ENCODE assay signal across 17 mouse cellular contexts in genomic region chr8:84943699-84944098, GRCm38 (mm10). TPM values are rescaled to one million over a fixed set of nuclear protein-coding genes. Genes with fewer than 3 reads are reported as not detected.
DNase-seq lines count a peak whose midpoint lies in the region; ATAC-seq and TF ChIP-seq lines count a peak whose summit lies in the region.
"Had no signal": no experiment of that assay in that cellular context is flagged by ENCODE, and none has a peak within 500 bp of the region (broad histone marks: within the 10 kb centered on the region; RNA-seq: fewer than 3 reads in every experiment).

No protein-coding gene starts in this region.

- peak overlapping the region; percentile 63 for H3K4me3 ChIP-seq in midbrain, embryonic 14.5 days (replicated peaks; ENCODE audit: low read depth, low read length)
- H3K4me3 ChIP-seq in midbrain, embryonic 10.5 days, result no peak overlapping the region
- H3K4me3 ChIP-seq in hindbrain, postnatal 0 days (ENCODE audit: low read length), result peak overlapping the region; percentile 66; the same call in 1 of the 2 replicates

- no peak for TF ChIP-seq CTCF in hindbrain, postnatal 0 days (IDR thresholded peaks at IDR 0.05; ENCODE audit: low read depth)

- no peak for ATAC-seq in midbrain, embryonic 14.5 days (ENCODE audit: low FRiP score, low TSS enrichment)
- no peak for ATAC-seq in hindbrain, postnatal 0 days
- ATAC-seq: lung, postnatal 0 days had no signal

- H3K9me3 ChIP-seq in midbrain, embryonic 14.5 days (ENCODE audit: control insufficient read depth, low read length), result no peaks in the 10 kb centered on the region
- no peaks in the 10 kb centered on the region for H3K9me3 ChIP-seq in midbrain, embryonic 10.5 days (replicated peaks)
- no peaks in the 10 kb centered on the region for H3K9me3 ChIP-seq in hindbrain, postnatal 0 days (ENCODE audit: low read length)
- H3K9me3 ChIP-seq: heart, embryonic 10.5 days; limb, embryonic 12.5 days had no signal

- no peak overlapping the region for H3K27ac ChIP-seq in midbrain, embryonic 14.5 days (replicated peaks; ENCODE audit: low read depth, low read length)
- H3K27ac ChIP-seq in midbrain, embryonic 10.5 days (replicated peaks), result no peak overlapping the region
- no peak overlapping the region for H3K27ac ChIP-seq in hindbrain, postnatal 0 days
- H3K27ac ChIP-seq: heart, embryonic 10.5 days; limb, embryonic 12.5 days; liver, embryonic 14.5 days; stomach, postnatal 0 days had no signal

- WGBS in midbrain, embryonic 14.5 days, result 14% methylated on average over 4 of the region's 4 CpGs
- 16% methylated on average over 4 of the region's 4 CpGs for WGBS in midbrain, embryonic 10.5 days
- 30% methylated on average over 4 of the region's 4 CpGs for WGBS in hindbrain, postnatal 0 days

- peak; percentile 27 for DNase-seq in embryo, embryonic 11 days
- no peak for DNase-seq in embryo, embryonic 9.5 days (ENCODE audit: extremely low spot score)
- DNase-seq in midbrain, embryonic 14.5 days, result peak; percentile 51
- DNase-seq in midbrain, embryonic 10.5 days (ENCODE audit: low spot score), result no peak
- peak; percentile 58 for DNase-seq in hindbrain, postnatal 0 days (ENCODE audit: low spot score)
- DNase-seq in adrenal gland, postnatal 25 days, result no peak
- DNase-seq in left cerebral cortex, postnatal 36 days (ENCODE audit: low spot score in 2 of 2), result no peak
- DNase-seq: heart, postnatal 10 days had no signal

- H3K27me3 ChIP-seq in midbrain, embryonic 14.5 days (ENCODE audit: control insufficient read depth, insufficient read depth, low read length), result peaks cover 28% of the 10 kb centered on the region
- peaks cover 83% of the 10 kb centered on the region for H3K27me3 ChIP-seq in midbrain, embryonic 10.5 days (ENCODE audit: low read depth, poor library complexity, severe bottlenecking)
- peaks cover 9% of the 10 kb centered on the region; the same call in 1 of the 2 replicates for H3K27me3 ChIP-seq in hindbrain, postnatal 0 days (ENCODE audit: insufficient read depth, low read length)

- peak overlapping the region; percentile 88; the same call in 1 of the 2 replicates for H3K4me2 ChIP-seq in midbrain, embryonic 14.5 days (ENCODE audit: low read length)
- peak overlapping the region; percentile 72; the same call in 1 of the 2 replicates for H3K4me2 ChIP-seq in hindbrain, postnatal 0 days (ENCODE audit: low read depth, low read length)

- intact Hi-C loops in left cerebral cortex, postnatal 36 days (cut with DNase I), result no loop called here

- H3K4me1 ChIP-seq in midbrain, embryonic 14.5 days (ENCODE audit: control insufficient read depth, insufficient read depth, low read length), result peaks cover 30% of the 10 kb centered on the region
- H3K4me1 ChIP-seq in midbrain, embryonic 10.5 days, result peaks cover 32% of the 10 kb centered on the region
- peaks cover 8% of the 10 kb centered on the region; the same call in 1 of the 2 replicates for H3K4me1 ChIP-seq in hindbrain, postnatal 0 days (ENCODE audit: insufficient read depth, low read length)

- no peak overlapping the region for H3K9ac ChIP-seq in midbrain, embryonic 14.5 days (replicated peaks; ENCODE audit: low read length)
- H3K9ac ChIP-seq in hindbrain, postnatal 0 days (replicated peaks; ENCODE audit: low read length), result no peak overlapping the region
- H3K9ac ChIP-seq: limb, embryonic 12.5 days; liver, embryonic 14.5 days had no signal

- H3K36me3 ChIP-seq in midbrain, embryonic 14.5 days (ENCODE audit: control insufficient read depth, insufficient read depth, low read length), result no peaks in the 10 kb centered on the region
- no peaks in the 10 kb centered on the region for H3K36me3 ChIP-seq in midbrain, embryonic 10.5 days
- no peaks in the 10 kb centered on the region for H3K36me3 ChIP-seq in hindbrain, postnatal 0 days (ENCODE audit: insufficient read depth, low read length)
- H3K36me3 ChIP-seq: heart, embryonic 10.5 days; limb, embryonic 12.5 days had no signal

RNA-seq across cellular contexts. Expression of gene Rtbdn, which starts 3.1 kb away (rescaled TPM):
- polyA plus RNA-seq in midbrain, embryonic 14.5 days (2014; fragmentation: Nextera tagmentation; extraction: Ambion mirVana), result 0.99 and 1.4 TPM in 2 replicates
- polyA plus RNA-seq in midbrain, embryonic 10.5 days (2016; fragmentation: Nextera tagmentation; extraction: Ambion mirVana), result 0.62 and 1.2 TPM in 2 replicates
- total RNA-seq in hindbrain, postnatal 0 days (2014; rRNA removed), result 5.8 and 11.6 TPM in 2 replicates
- 3.5 and 4.1 TPM in 2 replicates for polyA plus RNA-seq in hindbrain, postnatal 0 days (2015; fragmentation: Nextera tagmentation; extraction: Ambion mirVana)
- total RNA-seq in adrenal gland, postnatal 25 days (2021), result not detected in 2 replicates
- 1 to 10 TPM in 1 of 2 experiments, under 1 TPM in 1; 0.84 to 1.7 TPM for total RNA-seq in left cerebral cortex, postnatal 36 days (2021)
- total RNA-seq: gastrocnemius, postnatal 4 days; heart, postnatal 10 days; megakaryocyte progenitor cell, adult 5-6 weeks had no signal
- polyA plus RNA-seq: liver, embryonic 14.5 days; lung, postnatal 0 days had no signal

RNA-seq across cellular contexts. Expression of gene Mast1, which starts 6.5 kb away (rescaled TPM):
- polyA plus RNA-seq in midbrain, embryonic 14.5 days (2014; fragmentation: Nextera tagmentation; extraction: Ambion mirVana), result 69.5 and 69.9 TPM in 2 replicates
- polyA plus RNA-seq in midbrain, embryonic 10.5 days (2016; fragmentation: Nextera tagmentation; extraction: Ambion mirVana), result 3.2 and 8.4 TPM in 2 replicates
- total RNA-seq in hindbrain, postnatal 0 days (2014; rRNA removed), result 70.9 and 83.0 TPM in 2 replicates
- 61.9 and 69.5 TPM in 2 replicates for polyA plus RNA-seq in hindbrain, postnatal 0 days (2015; fragmentation: Nextera tagmentation; extraction: Ambion mirVana)
- total RNA-seq in adrenal gland, postnatal 25 days (2021), result 1.3 and 3.0 TPM in 2 replicates
- 10 to 100 TPM; 85.9 to 94.2 TPM for total RNA-seq in left cerebral cortex, postnatal 36 days (2021)
- total RNA-seq: megakaryocyte progenitor cell, adult 5-6 weeks had no signal

RNA-seq across cellular contexts. Expression of gene Gm49661, which starts 25.5 kb away (rescaled TPM):
- polyA plus RNA-seq in midbrain, embryonic 14.5 days (2014; fragmentation: Nextera tagmentation; extraction: Ambion mirVana), result not detected in 2 replicates
- not detected in 2 replicates for polyA plus RNA-seq in midbrain, embryonic 10.5 days (2016; fragmentation: Nextera tagmentation; extraction: Ambion mirVana)
- not detected in 2 replicates for total RNA-seq in hindbrain, postnatal 0 days (2014; rRNA removed)
- polyA plus RNA-seq in hindbrain, postnatal 0 days (2015; fragmentation: Nextera tagmentation; extraction: Ambion mirVana), result not detected in 2 replicates
- 4.4 TPM in 1 of 2 replicates, not detected in the other for total RNA-seq in adrenal gland, postnatal 25 days (2021)
- total RNA-seq in left cerebral cortex, postnatal 36 days (2021), result 1 to 10 TPM in 1 of 2 experiments, not detected in 1; 1.6 TPM
- total RNA-seq: megakaryocyte progenitor cell, adult 5-6 weeks had no signal
- polyA plus RNA-seq: cortical plate, adult 2 months; heart, embryonic 10.5 days; inflammation-experienced regulatory T-cells, adult 6 months; limb, embryonic 12.5 days; liver, embryonic 14.5 days; stomach, postnatal 0 days had no signal

RNA-seq across cellular contexts. Expression of gene Prdx2, which starts 25.7 kb away (rescaled TPM):
- polyA plus RNA-seq in midbrain, embryonic 14.5 days (2014; fragmentation: Nextera tagmentation; extraction: Ambion mirVana), result 1,531 and 1,588 TPM in 2 replicates
- polyA plus RNA-seq in midbrain, embryonic 10.5 days (2016; fragmentation: Nextera tagmentation; extraction: Ambion mirVana), result 1,203 and 1,278 TPM in 2 replicates
- total RNA-seq in hindbrain, postnatal 0 days (2014; rRNA removed), result 688 and 763 TPM in 2 replicates
- 925 and 937 TPM in 2 replicates for polyA plus RNA-seq in hindbrain, postnatal 0 days (2015; fragmentation: Nextera tagmentation; extraction: Ambion mirVana)
- 496 and 624 TPM in 2 replicates for total RNA-seq in adrenal gland, postnatal 25 days (2021)
- total RNA-seq in left cerebral cortex, postnatal 36 days (2021), result 100 to 1,000 TPM; 324 to 340 TPM

RNA-seq across cellular contexts. Expression of gene Rnaseh2a, which starts 25.9 kb away (rescaled TPM):
- 51.7 and 54.4 TPM in 2 replicates for polyA plus RNA-seq in midbrain, embryonic 14.5 days (2014; fragmentation: Nextera tagmentation; extraction: Ambion mirVana)
- 136 and 158 TPM in 2 replicates for polyA plus RNA-seq in midbrain, embryonic 10.5 days (2016; fragmentation: Nextera tagmentation; extraction: Ambion mirVana)
- 37.3 and 45.9 TPM in 2 replicates for total RNA-seq in hindbrain, postnatal 0 days (2014; rRNA removed)
- 59.0 and 59.7 TPM in 2 replicates for polyA plus RNA-seq in hindbrain, postnatal 0 days (2015; fragmentation: Nextera tagmentation; extraction: Ambion mirVana)
- 101 and 159 TPM in 2 replicates for total RNA-seq in adrenal gland, postnatal 25 days (2021)
- 10 to 100 TPM; 41.2 to 55.4 TPM for total RNA-seq in left cerebral cortex, postnatal 36 days (2021)

Comparison
In these comparisons a context has a peak if more than half of its experiments do, and no peak if none do; other contexts are left out.
1. DNase-seq: peak in embryo, embryonic 11 days (single experiment), midbrain, embryonic 14.5 days (single experiment) and hindbrain, postnatal 0 days (single experiment); none in embryo, embryonic 9.5 days (single experiment), midbrain, embryonic 10.5 days (single experiment), adrenal gland, postnatal 25 days (single experiment) and left cerebral cortex, postnatal 36 days (0 of 2).
2. RNA of gene Mast1, which starts 6.5 kb away (total RNA-seq): 85.9 to 94.2 TPM in left cerebral cortex, postnatal 36 days and 70.9 to 83.0 TPM in hindbrain, postnatal 0 days; 1.3 to 3.0 TPM in adrenal gland, postnatal 25 days; every median in the first group is over 10 times any median in the second.